Mouse (Mus musculus): ENCODE measurements around the gene Ice2. TPM values are rescaled to one million over a fixed set of nuclear protein-coding genes. Genes with fewer than 3 reads are reported as not detected.

Ice2 gene
- polyA plus RNA-seq, 1 experiment from 2014 or later, result 21.0 TPM

DNA sequence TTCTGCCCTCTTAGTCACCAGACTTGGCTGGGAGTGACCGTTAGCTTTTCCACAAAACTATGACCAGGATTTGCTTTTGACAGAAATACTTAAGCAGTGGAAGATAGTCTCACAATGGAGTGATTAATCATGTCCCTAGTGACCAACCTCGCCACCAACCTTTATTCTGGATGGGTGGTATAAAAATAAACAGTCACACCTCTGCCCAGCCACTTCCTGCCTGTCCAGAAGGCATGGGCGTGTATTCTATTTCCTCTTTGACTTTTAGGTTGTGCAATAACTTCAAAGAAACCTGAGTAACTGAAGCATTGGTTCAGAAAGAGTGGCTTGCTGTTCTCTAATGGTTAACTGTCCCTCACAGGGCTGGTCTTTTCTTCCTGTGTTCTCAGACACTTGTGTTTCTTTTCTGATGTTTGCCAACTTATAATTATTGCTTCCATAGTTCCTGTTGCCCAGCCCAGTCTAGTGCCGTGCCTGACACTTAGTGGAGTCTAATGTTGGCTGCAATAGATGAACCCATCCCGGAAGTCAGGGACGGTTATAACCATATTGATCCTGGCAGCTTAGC, 44.8 kb downstream of the Ice2 start:
- no peak overlapping the region for H3K4me3 ChIP-seq (ENCODE audit: low read length)
- H3K27ac ChIP-seq (ENCODE audit: low read length), result no peak overlapping the region
- no peaks in the 10 kb centered on the region for H3K36me3 ChIP-seq (ENCODE audit: insufficient read depth, low read length)
- peaks cover 26% of the 10 kb centered on the region for H3K4me1 ChIP-seq (ENCODE audit: insufficient read depth, low read length)
- ATAC-seq (ENCODE audit: low FRiP score, low TSS enrichment), result no peak
- no peaks in the 10 kb centered on the region for H3K9me3 ChIP-seq (ENCODE audit: low read length)
- no peak overlapping the region for H3K4me2 ChIP-seq (replicated peaks; ENCODE audit: low read depth, low read length)
- H3K27me3 ChIP-seq (ENCODE audit: insufficient read depth, low read length), result no peaks in the 10 kb centered on the region
- H3K9ac ChIP-seq (replicated peaks; ENCODE audit: low read length), result no peak overlapping the region
- WGBS, result 37% methylated on average over 6 of the region's 6 CpGs

DNA sequence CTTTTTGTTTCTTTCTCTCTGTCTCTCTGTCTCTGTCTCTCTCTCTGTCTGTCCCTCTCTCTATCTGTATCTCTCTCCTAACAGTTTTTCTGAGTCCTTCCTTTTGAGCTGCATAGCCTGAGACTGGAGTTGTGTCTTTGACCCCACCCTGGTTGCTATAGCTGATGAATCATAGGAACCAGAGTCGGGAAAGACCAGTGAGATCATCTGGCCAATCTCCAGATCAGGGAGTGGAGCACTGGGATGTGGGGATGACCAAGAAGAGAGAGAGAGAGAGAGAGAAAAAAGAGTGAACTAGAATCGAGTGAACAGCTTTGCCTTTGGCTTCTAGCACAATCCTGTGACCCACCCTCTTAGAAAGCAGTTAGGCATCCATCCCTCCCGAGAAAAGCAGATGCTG, 45.5 kb downstream of the Ice2 start:
- H3K9ac ChIP-seq (replicated peaks; ENCODE audit: low read length), result no peak overlapping the region
- H3K27ac ChIP-seq (ENCODE audit: low read length), result no peak overlapping the region
- no peaks in the 10 kb centered on the region for H3K27me3 ChIP-seq (ENCODE audit: insufficient read depth, low read length)
- peaks cover 26% of the 10 kb centered on the region for H3K4me1 ChIP-seq (ENCODE audit: insufficient read depth, low read length)
- H3K9me3 ChIP-seq (ENCODE audit: low read length), result no peaks in the 10 kb centered on the region
- 42% methylated on average over 3 of the region's 3 CpGs for WGBS
- no peak overlapping the region for H3K4me2 ChIP-seq (replicated peaks; ENCODE audit: low read depth, low read length)
- no peak overlapping the region for H3K4me3 ChIP-seq (ENCODE audit: low read length)
- H3K36me3 ChIP-seq (ENCODE audit: insufficient read depth, low read length), result no peaks in the 10 kb centered on the region
- no peak for ATAC-seq (ENCODE audit: low FRiP score, low TSS enrichment)

DNA sequence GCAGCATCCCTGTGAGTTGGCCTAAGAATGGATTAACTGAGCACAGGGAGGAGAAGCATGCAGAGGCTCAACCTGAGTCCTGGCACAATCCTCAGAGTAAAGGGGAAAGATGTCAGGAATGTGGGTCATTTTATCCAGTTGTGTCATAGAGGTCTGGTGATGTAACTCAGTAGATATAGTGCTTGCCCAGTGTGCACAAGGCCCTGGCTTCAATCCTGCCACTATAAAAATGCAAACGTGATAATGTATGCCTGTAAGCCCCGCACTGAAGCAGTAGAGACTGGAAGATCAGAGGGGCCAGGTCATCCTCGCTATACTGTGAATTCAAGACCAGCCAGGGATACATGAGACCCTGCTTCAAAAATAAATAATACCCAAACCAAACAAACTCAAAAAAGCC, 51.1 kb downstream of the Ice2 start:
- 62% methylated on average over 3 of the region's 3 CpGs for WGBS
- Histone ChIP-seq H3K36me3 (ENCODE audit: insufficient read depth, low read length) (no peaks in the 10 kb centered on the region), H3K27ac (ENCODE audit: low read length) (no peak overlapping the region), H3K9me3 (ENCODE audit: low read length) (no peaks in the 10 kb centered on the region), H3K9ac (replicated peaks; ENCODE audit: low read length) (no peak overlapping the region), H3K4me3 (ENCODE audit: low read length) (no peak overlapping the region), H3K4me1 (ENCODE audit: insufficient read depth, low read length) (peaks cover 7% of the 10 kb centered on the region), H3K4me2 (replicated peaks; ENCODE audit: low read depth, low read length) (no peak overlapping the region), H3K27me3 (ENCODE audit: insufficient read depth, low read length) (no peaks in the 10 kb centered on the region)
- no peak for ATAC-seq (ENCODE audit: low FRiP score, low TSS enrichment)

DNA sequence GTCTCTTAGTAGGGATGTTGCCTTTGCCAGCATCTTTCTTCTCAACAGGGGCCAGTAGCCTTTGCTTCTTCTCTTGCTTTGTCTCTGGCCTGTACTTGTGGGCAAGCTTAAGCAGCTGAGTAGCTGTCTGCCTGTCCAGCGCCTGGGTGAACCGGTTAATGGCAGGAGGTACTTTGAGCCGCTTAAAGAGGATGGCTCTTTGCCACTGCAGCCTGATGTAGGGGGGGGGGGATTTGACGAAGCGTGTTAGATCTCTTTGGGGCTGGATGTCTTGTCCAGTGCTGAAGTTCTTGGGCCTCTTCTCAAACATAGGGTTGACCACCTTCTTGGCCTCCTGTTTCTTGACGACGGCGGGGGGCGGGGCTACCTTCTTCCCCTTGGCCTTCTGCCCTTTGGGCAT, 52.9 kb downstream of the Ice2 start:
- H3K36me3 ChIP-seq (ENCODE audit: insufficient read depth, low read length), result no peaks in the 10 kb centered on the region
- ATAC-seq (ENCODE audit: low FRiP score, low TSS enrichment), result no peak
- H3K27me3 ChIP-seq (ENCODE audit: insufficient read depth, low read length), result no peaks in the 10 kb centered on the region
- no peak overlapping the region for H3K9ac ChIP-seq (replicated peaks; ENCODE audit: low read length)
- H3K4me3 ChIP-seq (ENCODE audit: low read length), result no peak overlapping the region
- 81% methylated on average over 9 of the region's 9 CpGs for WGBS
- no peaks in the 10 kb centered on the region for H3K9me3 ChIP-seq (ENCODE audit: low read length)
- H3K27ac ChIP-seq (ENCODE audit: low read length), result no peak overlapping the region
- no peak overlapping the region for H3K4me2 ChIP-seq (replicated peaks; ENCODE audit: low read depth, low read length)
- H3K4me1 ChIP-seq (ENCODE audit: insufficient read depth, low read length), result peaks cover 20% of the 10 kb centered on the region

DNA sequence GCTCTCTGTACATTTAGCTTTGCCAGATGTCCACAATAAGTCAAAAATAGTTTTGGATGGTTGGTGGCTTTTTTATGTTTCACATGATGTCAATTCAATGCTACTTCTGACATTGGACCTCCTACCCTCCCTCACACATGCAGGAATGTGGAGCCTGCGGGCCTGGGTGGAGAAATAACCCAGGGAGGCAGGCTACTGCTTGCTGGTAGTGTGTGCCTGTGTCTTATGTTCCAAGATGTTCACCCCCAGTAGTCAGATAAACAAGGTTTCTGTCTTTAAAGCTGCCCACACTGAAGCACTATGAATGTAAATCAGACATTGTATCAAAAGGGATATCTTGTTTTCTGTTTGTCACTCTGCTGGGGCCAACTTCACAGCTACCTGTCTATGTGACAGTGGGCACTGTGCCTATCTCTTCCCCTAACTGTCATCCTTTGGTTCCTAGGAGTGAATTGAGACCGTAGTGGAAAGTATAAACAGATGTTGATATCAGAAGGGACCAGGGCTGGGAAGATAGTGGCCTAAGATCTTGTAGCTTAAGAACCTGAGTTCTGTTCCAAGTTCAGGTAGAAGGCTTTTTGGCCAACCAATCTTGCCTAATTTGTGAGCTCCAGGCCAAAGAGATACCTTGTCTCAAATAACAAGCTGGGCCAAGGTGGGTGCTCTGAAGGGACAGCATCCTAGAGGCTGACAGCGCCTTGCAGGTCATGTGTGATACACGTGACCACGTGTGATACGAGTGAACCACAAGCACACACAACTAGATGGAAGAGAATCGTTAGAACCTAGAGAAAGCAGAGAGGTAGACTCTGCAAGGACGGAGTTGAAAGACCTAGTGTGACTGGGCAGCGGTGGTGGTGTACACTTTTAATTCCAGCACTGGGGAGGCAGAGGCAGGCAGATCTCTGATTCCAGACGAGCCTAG, 54.4 kb downstream of the Ice2 start:
- no peak overlapping the region for H3K4me2 ChIP-seq (replicated peaks; ENCODE audit: low read depth, low read length)
- H3K4me3 ChIP-seq (ENCODE audit: low read length), result no peak overlapping the region
- ATAC-seq (ENCODE audit: low FRiP score, low TSS enrichment), result no peak
- peak overlapping the region; percentile 95; the same call in 1 of the 2 replicates for H3K27ac ChIP-seq (ENCODE audit: low read length)
- H3K36me3 ChIP-seq (ENCODE audit: insufficient read depth, low read length), result no peaks in the 10 kb centered on the region
- H3K27me3 ChIP-seq (ENCODE audit: insufficient read depth, low read length), result no peaks in the 10 kb centered on the region
- no peaks in the 10 kb centered on the region for H3K9me3 ChIP-seq (ENCODE audit: low read length)
- H3K4me1 ChIP-seq (ENCODE audit: insufficient read depth, low read length), result peaks cover 35% of the 10 kb centered on the region
- H3K9ac ChIP-seq (replicated peaks; ENCODE audit: low read length), result no peak overlapping the region
- 88% methylated on average over 10 of the region's 10 CpGs for WGBS

DNA sequence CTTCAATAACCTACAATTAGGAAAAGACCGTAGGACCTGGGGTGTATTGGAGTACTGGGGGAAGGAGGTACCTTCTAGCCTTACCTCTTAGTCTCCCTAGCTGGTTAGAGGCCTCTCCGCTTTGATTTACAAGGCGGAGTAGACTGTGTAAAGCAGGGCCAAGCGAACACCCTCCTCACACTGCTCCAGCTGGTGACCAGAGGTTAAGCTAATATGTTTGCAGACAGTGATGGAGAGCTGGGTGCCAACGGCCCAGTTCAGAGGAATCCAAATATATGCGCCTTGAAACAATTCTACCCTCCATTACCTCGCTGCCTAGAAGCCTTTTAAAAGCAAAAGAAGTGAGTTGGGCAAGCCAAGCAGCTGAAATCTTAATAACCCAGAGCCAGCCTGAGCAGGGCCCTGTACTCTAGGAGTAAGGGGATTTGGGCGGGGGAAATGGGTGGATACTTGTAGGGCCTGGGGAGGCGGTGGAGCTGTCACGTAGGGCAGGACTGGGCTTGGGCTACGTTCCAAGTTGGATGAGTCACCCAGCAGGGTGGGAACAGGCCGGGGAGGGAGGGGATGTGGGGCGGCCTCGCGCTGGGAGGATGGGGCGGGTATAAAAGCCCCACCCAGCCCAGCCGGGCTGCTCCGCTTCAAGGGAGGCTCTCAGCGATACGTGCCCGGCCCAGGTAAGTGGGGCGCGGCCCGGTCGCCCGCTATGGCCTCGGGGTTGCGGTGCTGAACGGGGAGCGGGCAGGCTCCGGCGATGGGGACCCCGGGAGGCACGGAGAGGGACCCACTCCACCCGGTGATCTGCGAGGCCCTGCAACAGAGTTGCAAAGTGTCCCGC, 55.6 kb downstream of the Ice2 start, which contains the start of gene Anxa2:
Gene Anxa2, plus strand, starts transcription at position 555 of the 835 bp plus-strand sequence.
- peak; percentile 90 for ATAC-seq (ENCODE audit: low FRiP score, low TSS enrichment)
- Histone ChIP-seq H3K27ac (ENCODE audit: low read length) (peak within 1 kb of the TSS; percentile 95), H3K4me1 (ENCODE audit: insufficient read depth, low read length) (peaks cover 46% of the 10 kb centered on the region)

DNA sequence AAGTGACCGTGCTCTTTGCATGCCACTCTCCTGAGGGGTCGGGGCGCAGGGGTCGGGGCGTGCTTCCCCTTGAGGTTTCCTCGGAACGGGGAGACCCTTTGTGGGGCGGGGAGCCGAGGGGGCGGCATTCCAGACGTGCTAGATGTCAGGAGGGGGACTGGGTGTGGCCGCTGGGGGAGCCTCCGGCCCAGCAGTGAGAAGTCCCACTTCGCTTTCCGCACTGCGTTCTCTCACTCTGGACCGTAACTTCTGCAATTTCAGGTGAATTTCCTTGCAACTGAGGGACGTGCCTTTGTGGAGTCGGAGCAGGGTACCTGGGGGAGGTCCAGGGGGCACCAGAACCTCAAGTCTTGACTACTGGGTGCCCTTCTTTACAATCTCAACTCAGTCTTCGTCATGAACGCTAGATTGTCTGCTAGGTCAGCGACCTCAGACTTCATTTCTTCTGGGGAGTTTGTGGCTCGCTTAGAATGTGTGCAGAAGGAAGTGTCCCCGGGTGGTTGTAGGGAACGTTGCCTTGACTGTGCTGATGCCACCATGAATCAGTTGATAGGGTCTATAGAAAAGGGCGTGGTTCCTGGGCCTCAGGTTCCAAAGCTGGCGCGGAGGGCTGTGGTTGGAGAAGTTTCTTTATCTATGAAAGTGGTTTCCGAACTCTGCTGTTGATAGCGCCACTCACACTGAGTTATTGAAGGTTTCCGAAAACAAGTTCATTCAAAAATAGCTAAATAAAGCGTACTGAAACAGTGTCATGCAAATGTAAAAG, 56.4 kb downstream of the Ice2 start:
- Histone ChIP-seq H3K4me3 (ENCODE audit: low read length) (peak overlapping the region; percentile 74), H3K4me1 (ENCODE audit: insufficient read depth, low read length) (peaks cover 54% of the 10 kb centered on the region), H3K36me3 (ENCODE audit: insufficient read depth, low read length) (no peaks in the 10 kb centered on the region), H3K27me3 (ENCODE audit: insufficient read depth, low read length) (no peaks in the 10 kb centered on the region), H3K27ac (ENCODE audit: low read length) (peak overlapping the region; percentile 95), H3K9me3 (ENCODE audit: low read length) (no peaks in the 10 kb centered on the region), H3K9ac (replicated peaks; ENCODE audit: low read length) (peak overlapping the region; percentile 89), H3K4me2 (replicated peaks; ENCODE audit: low read depth, low read length) (peak overlapping the region; percentile 73)
- peak; percentile 32 for ATAC-seq (ENCODE audit: low FRiP score, low TSS enrichment)
- 6% methylated on average over 32 of the region's 32 CpGs for WGBS

More for the DNA sequence above, 55.6 kb downstream of the Ice2 start, which contains the start of gene Anxa2:
- H3K4me3 ChIP-seq (ENCODE audit: low read length), result peak within 1 kb of the TSS; percentile 74
- H3K9ac ChIP-seq (replicated peaks; ENCODE audit: low read length), result peak within 1 kb of the TSS; percentile 89
- no peaks in the 10 kb centered on the region for H3K27me3 ChIP-seq (ENCODE audit: insufficient read depth, low read length)
- 4% methylated on average over 29 of the region's 37 CpGs for WGBS
- no peaks in the 10 kb centered on the region for H3K36me3 ChIP-seq (ENCODE audit: insufficient read depth, low read length)
- H3K9me3 ChIP-seq (ENCODE audit: low read length), result no peaks in the 10 kb centered on the region
- peak within 1 kb of the TSS; percentile 73 for H3K4me2 ChIP-seq (replicated peaks; ENCODE audit: low read depth, low read length)

DNA sequence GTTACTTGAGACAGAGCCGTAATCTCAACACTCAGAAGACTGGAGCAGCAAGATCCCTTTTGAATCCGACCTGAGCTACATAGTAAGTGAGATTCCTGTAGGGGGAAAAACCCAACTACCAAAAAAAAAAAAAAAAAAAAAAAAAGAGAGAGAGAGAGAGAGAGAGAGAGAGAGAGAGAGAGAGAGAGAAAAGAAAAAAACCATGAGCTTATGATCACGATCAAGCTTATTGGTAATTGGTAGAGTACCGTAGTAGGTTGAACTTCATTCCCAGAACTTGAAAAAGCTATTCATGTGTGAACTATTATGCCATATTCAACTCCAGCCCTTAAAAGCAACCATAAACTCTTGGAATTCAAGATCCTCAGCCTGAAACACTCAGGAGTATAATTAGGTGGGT, 57.0 kb downstream of the Ice2 start:
- Histone ChIP-seq H3K4me3 (ENCODE audit: low read length) (peak overlapping the region; percentile 74), H3K9me3 (ENCODE audit: low read length) (no peaks in the 10 kb centered on the region), H3K27me3 (ENCODE audit: insufficient read depth, low read length) (no peaks in the 10 kb centered on the region), H3K4me1 (ENCODE audit: insufficient read depth, low read length) (peaks cover 60% of the 10 kb centered on the region), H3K9ac (replicated peaks; ENCODE audit: low read length) (peak overlapping the region; percentile 89), H3K36me3 (ENCODE audit: insufficient read depth, low read length) (no peaks in the 10 kb centered on the region), H3K27ac (ENCODE audit: low read length) (peak overlapping the region; percentile 95), H3K4me2 (replicated peaks; ENCODE audit: low read depth, low read length) (peak overlapping the region; percentile 73)
- WGBS, result 47% methylated on average over 4 of the region's 4 CpGs
- no peak for ATAC-seq (ENCODE audit: low FRiP score, low TSS enrichment)

DNA sequence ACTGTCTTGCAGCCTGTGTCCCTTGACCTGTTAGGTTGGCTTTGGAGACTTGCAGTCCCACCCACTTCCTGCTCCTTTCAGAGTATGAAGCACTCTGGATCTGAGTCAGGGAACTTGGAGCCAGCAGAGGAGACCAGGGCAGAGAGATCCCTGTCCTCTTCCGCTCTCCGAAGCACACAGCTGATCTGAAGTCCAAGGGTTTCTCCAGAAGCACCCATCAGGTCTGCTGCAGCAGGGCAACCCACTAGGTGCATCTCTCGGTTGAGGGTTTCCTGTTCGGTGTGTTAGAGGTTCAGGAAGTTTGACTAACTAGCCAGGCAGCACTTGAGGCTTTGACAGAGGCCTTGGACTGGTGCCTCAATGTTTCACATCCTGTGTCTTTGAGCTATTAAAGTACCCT, 57.7 kb downstream of the Ice2 start:
- WGBS, result 46% methylated on average over 4 of the region's 4 CpGs
- Histone ChIP-seq H3K4me2 (replicated peaks; ENCODE audit: low read depth, low read length) (peak overlapping the region; percentile 73), H3K27ac (ENCODE audit: low read length) (peak overlapping the region; percentile 95), H3K36me3 (ENCODE audit: insufficient read depth, low read length) (no peaks in the 10 kb centered on the region), H3K9me3 (ENCODE audit: low read length) (no peaks in the 10 kb centered on the region), H3K4me1 (ENCODE audit: insufficient read depth, low read length) (peaks cover 66% of the 10 kb centered on the region), H3K27me3 (ENCODE audit: insufficient read depth, low read length) (no peaks in the 10 kb centered on the region), H3K9ac (replicated peaks; ENCODE audit: low read length) (peak overlapping the region; percentile 58), H3K4me3 (ENCODE audit: low read length) (peak overlapping the region; percentile 74)
- peak; percentile 31; the same call in 1 of the 2 replicates for ATAC-seq (ENCODE audit: low FRiP score, low TSS enrichment)
